Mouse (Mus musculus): ENCODE measurements around the gene Col5a3. TPM values are rescaled to one million over a fixed set of nuclear protein-coding genes. Genes with fewer than 3 reads are reported as not detected.
"Not testable (repeated sequence)": the region's sequence is repeated elsewhere in the genome, so short reads cannot be mapped to it uniquely, and the experiment has no call there.

Col5a3 gene
- total RNA-seq (2021), result 100 to 1,000 TPM in 1 of 2 experiments, 10 to 100 TPM in 1; 99.1 to 106 TPM
- long read RNA-seq, experiment 1, full-length matches to known transcripts, result 9 of 127 reads
- long read RNA-seq, experiment 1, partial matches to known transcripts, result 103 of 127 reads
- long read RNA-seq, experiment 1, other reads (novel, unspliced or antisense), result 15 of 127 reads
- long read RNA-seq, experiment 2, full-length matches to known transcripts, result 13 of 81 reads
- long read RNA-seq, experiment 2, partial matches to known transcripts, result 50 of 81 reads
- long read RNA-seq, experiment 2, other reads (novel, unspliced or antisense), result 18 of 81 reads

DNA sequence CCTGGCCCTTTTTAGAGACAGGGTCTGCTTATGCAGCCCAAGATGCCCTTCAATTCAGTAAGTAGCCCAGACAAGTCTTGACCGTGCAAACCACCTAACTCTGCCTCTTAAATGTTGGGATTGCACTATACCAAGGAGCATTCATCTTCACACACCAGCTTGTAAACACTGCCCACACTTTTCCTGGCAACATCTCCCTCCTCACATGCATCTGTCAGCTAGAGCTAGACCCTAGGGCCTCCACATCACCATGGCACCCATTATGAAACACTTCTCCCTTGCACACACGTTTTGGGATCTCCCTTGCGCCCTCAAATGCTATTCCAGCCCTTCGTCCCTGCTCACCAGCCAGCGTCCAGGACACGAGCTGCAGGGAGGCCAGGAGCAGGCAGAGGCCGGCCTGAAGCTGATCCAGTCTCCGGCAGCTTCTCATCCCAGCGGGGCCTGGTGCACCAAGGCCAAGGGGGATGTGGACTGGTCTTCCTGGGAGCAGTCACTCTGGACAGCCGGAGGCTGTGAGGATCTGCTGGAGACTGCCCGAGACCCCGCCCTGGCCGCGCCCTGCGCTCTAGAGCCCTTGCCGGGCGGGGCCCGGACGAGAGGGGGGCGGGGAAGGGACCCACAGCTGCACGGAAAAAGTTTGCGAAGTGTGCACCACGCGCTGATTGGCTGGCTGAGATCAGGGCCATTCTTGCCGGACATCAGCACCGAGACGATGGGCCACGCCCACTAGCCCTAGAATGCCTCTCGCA is at the start of gene Col5a3:
TSS of gene Col5a3 (minus strand) at position 547 of the 752 bp plus-strand sequence.
- peak; percentile 84 for DNase-seq

DNA sequence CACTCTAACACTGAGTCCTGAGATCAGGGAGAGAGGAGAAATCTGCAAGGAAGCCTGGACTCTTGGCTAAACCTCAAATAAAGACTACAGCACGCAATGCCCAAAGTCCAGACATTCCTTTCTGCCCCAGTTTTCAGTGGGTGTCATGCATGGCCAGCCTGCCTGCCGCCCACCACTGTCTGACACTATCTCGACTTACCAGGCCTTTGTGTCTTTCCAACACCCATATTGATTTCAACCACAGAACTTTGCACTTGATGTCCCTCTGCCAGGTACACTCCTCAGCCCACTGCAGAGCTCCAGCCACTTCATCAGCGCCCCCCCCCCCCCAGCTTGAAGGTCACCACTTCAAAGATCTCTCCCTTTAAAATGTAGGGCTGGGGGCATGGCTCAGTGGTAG is 47.4 kb upstream of the Col5a3 start:
- DNase-seq, result no peak

DNA sequence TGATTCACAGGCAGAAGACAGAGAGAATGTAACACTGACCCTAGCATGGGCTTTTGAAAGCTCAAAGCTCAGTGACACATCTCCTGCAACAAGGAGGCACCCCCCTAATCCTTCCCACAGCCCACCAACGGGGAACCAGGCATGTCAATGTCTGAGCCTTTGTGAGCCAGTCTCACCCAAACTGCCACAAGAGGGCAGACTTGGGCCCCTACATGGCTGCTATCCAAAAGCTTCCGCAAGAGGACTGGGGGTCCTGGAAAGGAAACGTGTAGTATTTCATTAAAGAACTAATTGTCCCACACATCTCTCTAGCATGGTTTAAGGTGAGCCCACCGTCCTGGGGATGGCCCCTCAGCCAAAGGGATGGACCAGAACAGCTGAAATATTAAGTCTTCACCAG is 47.0 kb upstream of the Col5a3 start:
- peak; percentile 59 for DNase-seq

DNA sequence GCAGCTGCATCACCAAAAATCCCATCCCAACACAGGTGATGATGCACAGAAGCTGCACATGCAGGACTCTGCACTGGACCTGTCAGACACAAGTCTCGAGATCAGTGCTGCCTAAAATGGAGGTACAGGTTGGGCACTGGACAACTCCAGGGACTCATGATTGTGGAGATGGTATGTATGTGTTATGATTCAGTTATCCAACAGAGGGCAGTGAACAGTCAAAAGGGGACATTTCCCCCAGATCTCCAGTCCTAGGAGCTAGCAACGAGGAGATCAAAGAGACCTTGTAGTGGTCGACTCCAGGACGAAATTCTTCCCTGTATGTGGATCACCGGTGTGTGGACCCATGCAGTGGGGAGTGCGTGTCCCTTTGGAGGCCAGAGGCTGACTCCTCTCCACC is 45.1 kb upstream of the Col5a3 start:
- no peak for DNase-seq

DNA sequence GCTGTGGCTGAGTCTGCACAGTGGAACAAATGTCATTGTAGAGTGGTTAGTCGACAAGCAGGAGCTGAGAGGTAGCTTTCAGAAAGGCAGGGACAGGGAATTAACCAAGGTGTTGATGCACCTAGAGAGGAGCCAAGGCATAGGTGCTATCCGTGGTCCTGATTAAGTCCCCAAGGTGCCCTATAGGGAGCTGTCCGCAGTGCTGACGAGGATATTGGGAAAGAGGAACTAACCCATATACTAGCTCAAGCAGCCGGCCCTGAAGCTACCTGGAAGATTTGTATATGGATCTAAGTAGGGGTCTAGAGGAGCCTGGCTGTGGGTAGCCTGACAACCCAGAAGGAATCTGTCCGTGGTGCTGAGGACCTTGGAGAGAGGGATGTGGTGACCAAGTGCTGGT is 42.3 kb upstream of the Col5a3 start:
- peak; percentile 72 for DNase-seq

DNA sequence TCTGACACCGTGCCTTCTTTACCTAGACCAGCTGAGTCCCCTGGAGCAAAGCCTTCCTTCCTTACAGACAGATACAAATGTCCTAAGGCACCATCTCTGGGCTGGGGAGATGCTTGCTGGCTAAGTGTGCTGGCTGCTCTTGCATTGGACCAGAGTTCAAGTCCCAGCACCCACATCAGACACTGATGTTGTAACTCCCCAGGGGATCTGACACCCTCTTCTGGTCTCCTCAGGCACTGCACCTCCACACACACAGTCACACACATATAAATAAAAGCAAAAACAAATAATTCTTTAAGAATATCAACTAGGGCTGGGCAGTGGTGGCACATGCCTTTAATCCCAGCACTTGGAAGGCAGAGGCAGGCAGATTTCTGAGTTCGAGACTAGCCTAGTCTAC is 35.3 kb upstream of the Col5a3 start:
- no peak for DNase-seq

DNA sequence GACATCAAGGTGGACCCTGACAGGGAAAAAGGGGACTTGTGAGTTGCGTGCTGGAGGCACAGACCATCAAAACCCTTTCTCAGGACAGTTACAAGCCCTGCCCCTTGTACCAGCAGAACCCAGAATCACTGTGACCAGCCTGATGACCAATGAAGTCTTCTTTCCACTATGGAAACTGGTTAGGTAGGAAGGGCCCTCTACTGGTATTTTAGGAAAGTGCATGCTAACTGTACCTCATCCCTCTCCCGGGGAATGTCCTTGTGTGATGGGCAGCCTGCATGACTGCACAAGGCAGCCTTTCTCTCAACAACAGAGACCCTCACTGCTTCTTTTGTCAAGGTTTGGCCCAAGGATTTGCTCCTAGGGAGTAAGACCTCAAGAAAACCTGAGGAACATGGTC is 27.8 kb upstream of the Col5a3 start:
- DNase-seq, result peak; percentile 40

DNA sequence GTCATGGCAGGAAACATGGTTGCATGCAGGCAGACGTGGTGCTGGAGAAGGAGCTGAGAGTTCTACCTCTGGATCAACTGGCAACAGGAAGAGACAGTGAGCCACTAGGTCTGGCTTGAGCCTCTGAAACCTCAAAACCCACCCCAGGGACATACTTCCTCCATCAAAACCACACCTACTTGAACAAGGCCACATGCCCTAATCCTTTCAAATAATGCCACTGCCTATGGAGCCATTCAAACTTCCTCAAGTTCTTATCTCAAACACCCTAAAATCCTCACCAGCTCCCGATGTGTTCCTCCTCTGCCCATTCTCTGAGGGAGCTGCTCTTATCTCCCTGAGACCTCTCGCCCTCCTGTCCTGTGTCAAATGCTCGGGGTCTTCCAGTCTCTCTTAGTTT is 27.3 kb upstream of the Col5a3 start:
- no peak for DNase-seq

DNA sequence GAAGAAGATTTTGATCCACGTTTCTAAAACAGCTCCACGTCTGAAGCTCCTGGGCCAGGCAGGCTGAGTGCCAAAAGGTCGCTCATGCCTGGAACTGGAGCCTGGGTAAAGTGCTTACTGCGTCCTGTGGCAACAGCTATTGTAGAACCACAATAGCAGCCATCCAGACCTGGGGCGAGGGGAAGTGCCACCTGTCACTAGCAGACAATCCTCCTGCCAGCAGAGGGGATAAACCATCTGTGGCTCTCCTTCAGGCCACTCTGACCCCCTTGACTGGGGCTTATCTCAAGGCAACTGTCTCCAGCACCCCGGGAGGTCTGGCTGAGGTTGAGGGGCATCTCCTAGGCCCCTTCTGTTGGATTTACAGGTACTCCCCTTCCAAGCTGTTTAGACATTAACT is 24.1 kb upstream of the Col5a3 start:
- no peak for DNase-seq

DNA sequence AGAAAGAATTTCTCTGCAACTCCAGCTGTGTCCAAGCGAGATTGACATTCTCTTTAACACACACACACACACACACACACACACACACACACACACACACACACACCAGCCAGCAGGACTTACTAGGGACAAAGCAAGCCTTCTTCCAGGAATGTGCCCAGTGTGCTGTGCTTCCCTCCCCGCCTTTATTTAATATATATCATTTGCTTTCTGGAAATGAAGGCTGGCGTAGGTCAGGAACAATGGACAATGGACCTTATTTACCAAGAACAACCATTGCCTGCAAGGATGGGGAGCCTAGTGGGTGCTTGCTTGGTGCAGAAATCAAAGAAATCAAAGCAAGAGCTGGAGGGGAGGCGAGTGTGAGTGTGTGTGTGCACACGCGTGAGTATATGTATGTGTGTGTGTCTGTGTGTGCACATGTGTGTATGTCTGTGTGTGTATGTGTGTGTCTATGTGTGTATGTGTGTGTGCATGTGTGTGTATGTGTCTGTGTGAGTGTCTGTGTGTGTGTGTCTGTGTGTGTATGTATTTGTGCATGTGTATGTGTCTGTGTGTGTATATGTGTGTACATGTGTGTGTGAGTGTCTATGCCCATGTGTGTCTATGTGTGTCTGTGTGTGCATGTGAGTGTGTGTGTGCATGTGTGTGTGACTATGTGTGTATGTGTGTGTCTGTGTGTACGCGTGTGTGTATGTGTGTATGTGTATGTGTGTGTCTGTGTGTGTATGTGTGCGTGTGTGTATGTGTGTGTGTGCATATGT is 22.5 kb upstream of the Col5a3 start:
- no peak for DNase-seq

DNA sequence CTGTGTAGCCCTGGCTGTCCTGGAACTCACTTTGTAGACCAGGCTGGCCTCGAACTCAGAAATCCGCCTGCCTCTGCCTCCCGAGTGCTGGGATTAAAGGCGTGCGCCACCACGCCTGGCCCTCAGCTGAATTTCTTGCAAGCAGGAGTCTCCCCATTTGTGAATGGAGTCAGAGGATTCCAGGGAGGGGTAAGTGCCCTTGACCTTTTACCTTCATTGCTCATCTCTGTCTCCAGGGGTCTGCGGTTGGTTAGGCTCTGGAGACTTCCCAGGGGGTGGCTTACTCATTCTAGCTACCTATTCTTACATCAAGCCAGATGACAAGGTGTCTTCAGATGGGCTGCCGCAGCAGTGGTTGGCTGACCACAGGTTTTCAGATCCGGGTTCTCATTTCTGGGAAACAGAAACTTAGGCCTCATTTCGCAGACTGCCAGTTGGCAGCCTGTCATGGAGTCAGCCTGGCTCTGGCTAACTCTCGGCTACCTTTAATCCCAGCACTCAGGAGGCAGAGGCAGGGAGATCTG is 20.6 kb upstream of the Col5a3 start:
- not testable (repeated sequence) for DNase-seq

DNA sequence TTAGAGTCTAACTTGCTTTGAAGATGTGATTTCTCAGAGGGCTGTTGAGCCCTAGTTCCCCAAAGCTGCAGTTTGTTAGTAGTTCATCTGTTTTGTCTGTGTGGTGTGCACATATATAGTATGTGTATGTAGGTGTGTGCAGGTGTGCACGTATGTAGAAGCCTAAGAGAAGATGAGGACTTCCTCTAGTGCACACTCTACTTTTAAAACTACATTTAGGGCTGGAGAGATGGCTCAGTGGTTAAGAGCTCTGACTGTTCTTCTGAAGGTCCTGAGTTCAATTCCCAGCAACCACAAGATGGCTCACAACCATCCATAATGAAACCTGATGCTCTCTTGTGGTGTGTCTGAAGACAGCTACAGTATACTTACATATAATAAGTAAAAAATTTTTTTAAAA is 20.0 kb upstream of the Col5a3 start:
- DNase-seq, result no peak

DNA sequence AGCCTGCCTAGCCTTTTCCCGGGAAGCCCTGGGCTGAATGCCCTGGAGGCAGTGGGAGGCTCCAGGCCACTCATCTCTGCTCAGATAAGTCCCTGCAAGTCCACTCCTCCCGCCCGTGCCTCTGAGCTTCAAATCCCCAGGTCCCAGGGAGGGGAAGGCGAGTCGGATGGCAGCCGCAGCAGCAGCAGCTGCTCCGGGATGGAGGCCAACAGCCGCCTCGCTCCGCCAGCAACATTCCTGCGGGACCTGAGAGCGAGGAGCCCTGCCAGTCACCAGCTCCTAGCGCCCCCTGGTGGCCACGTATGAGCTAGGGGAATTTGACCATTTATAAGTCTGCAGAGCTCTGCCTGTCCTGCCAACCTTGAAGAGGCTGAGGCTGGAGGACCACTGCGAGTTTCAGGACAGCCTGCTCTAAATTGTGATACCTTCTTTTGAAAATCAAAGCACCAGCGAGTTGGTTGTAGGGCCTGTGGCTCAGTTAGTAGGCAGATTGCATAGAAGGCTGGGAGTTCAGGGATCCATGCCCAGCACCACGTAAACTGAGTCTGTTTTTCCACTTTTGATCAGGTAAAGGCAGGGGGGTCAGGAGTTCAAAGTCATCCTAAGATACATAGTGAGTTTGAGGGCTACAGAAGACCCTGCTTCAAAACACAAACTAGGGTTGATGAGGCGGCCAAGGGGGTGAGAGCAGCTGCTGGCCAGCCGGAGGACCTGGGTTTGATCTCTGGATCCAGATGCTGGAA is 16.2 kb upstream of the Col5a3 start:
- peak; percentile 98 for DNase-seq

DNA sequence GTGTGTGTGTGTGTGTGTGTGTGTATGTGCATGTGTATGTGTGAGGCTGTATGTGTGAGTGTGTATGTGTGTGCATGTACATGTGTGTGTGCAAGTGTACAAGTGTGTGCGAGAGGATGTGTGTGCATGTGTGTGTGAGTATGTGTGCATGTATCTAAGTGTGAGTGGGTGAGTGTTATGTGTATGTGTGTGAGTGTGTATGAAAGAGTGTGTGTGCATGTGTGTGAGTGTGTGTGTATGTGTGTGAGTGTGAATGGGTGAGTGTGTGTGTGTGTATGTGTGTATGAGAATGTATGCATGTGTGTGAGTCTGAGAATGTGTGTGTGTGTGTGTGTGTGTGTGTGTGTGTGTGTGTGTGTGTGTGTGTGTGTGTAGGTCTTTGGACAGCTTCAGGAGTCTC is 13.3 kb upstream of the Col5a3 start:
- no peak for DNase-seq

DNA sequence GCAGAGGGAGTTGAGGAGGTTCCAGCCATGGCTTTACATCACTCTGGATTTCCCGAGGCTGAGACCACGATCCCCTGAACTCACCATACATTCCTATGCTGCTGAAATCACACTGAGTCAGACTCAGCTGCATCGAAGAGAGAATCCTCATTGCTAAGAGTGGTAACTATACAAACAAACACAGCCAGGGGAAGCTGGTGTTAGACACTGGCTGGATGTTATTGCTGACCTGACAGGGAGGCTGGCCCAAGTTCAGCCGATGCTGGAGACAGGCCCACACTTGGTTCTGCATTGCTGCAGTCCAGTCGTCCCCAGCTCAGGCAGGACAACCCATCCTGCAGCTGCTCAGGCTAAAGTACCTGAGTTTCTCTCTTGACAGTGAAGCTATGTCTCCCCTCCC is 10.9 kb upstream of the Col5a3 start:
- DNase-seq, result peak; percentile 35

DNA sequence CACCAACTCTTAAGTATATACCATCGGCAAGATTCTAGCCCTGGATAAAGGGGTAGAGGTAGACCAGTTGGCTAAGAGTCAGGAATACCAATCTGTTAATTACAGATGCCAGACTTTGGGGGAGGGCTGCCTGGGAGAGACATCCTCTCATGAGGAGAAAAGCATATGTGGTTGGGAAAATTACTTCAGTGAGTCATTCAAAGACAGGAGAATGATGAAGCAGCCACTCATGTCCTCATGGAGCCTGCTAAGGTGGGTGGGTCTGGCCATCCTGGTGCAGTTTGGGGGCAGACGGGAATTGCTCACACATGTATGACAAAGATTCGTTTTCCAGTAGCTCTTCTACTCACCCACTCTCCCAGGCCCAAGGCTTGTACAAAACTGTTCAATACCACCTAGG is 8.0 kb upstream of the Col5a3 start:
- no peak for DNase-seq

DNA sequence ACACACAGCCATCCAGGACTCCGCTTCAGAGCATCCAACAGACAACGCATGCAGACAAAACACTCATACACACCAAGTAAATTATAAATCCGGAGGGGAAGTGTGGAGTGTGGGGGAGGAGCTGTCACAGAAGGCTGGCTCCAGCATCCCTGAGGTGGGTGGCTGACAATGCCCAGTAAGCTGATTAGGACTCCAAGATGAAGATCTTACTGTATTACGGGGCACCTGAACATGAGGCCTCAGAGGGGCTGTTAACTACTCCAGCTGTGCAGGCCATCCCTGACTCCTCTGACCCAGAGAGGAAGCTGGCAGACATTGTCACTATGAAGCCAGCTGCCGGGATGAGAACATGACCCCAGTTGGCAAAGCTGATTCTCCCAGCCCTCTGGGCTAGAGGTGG is 5.1 kb upstream of the Col5a3 start:
- no peak for DNase-seq

DNA sequence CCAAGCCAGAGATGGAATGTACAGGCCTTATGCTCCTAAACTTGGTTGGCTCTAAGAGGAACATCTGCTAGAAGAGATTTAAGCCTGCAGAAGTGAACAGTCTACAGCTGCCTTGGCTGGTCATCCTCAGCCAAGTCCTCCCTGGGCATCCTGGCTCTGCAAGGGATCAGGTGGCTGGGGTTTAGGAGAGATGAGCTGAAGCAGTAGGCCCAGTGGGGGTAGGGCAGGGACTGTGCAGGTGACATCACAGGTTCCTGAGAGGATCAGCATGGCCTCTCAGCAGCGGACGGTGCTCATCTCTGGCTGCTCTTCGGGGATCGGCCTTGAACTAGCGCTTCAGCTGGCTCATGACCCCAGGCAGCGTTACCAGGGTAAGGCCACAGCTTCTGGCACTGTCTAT is 3.4 kb upstream of the Col5a3 start, which contains the start of gene Rdh8:
TSS of gene Rdh8 (plus strand) at position 268 of the 400 bp plus-strand sequence.
- no peak for DNase-seq

DNA sequence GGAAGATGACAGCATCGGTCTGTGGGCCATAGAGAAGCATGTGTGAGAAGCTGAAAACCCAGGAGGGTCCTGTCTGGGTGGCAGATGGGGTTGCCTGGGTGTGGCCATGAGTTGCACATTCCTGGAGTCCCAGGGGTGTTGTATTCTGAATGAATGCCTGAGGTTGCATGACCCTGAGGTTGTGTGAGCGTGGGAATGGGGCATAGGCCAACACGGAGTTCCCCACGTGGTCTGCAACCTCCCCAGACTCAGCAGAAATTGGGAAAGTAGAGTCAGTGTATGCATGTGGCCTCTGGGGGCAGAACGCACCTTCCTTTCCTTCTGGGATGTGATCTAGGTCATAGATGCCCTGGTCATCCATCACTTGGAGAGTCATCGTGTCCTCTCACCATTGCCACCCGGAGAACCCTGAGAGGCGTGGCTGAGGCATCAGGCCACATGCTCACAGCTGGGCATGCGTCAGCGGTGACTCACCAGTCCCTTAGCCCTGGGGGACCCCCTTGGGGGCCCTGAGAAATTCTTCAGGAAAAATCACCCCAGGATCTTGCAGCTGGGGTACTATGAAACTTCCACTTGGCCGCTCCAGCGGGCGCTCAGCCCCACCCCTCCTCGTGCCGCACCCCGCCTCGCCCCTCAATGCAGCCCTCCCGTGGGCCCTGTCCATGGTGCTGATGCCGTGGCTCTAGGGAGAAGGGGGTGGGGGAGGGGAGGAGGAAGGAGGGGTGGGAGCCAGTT is 2.2 kb downstream of the Col5a3 start:
- peak; percentile 75 for DNase-seq

DNA sequence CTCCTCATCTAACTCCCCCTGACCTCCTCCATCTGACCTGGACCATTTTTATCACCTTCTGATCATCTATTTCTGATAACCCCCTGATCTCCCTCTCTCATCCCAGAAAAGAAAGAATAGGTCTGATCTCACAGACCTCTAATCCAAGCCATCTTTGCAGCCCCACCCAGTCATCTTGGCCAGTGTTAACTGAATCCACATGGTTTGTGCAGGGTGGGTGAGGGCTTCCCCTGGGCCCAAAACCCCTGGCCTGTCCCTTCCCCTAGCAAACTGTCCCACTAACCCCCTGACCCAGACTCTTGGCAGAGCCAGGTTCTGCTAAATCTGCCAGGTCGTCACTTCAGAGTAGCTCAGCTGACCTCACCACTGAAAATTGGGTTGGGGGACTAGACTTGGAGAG is 4.1 kb downstream of the Col5a3 start:
- DNase-seq, result no peak

DNA sequence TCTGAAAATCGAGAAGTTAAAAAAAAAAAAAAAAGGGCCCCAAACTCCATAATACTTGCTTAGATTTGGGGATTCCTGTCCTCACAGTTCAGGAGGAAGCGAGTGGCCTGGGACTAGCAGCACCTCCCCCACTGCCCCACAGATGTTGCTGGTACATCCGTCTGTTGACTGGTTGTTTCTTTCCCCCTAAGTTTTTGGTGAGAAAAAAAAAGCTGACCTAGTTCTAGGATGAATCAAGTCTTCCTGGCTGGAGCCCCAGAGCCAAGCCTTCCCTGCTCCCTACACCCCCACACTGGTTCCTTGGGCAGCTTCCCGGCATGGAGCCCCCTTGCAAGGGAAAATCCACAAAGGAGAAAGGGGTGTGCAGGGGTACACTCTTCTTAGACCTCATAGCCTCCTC is 4.6 kb downstream of the Col5a3 start:
- peak; percentile 44 for DNase-seq
